Mouse (Mus musculus) ES-Bruce4 (cell line): ENCODE data around the gene Fancc.

Experiments
- CTCF ChIP-seq: IDR thresholded peaks from one replicate; pipeline ENCODE4 v1.8.1; 2011; ENCODE audit warnings: low read depth, low read length
- POLR2A ChIP-seq: IDR thresholded peaks from one replicate; pipeline ENCODE4 v1.8.1; 2011; ENCODE audit warnings: low read length; ENCODE audit not compliant: insufficient read depth

- TF ChIP-seq CTCF (no peak), POLR2A (no peak)
Observed at GRCm38 (mm10) chr13:63250441-63250980, 246.6 kb downstream of the Fancc start.
